Mouse (Mus musculus): Measurements from ENCODE around the gene Abi3bp.

DNA sequence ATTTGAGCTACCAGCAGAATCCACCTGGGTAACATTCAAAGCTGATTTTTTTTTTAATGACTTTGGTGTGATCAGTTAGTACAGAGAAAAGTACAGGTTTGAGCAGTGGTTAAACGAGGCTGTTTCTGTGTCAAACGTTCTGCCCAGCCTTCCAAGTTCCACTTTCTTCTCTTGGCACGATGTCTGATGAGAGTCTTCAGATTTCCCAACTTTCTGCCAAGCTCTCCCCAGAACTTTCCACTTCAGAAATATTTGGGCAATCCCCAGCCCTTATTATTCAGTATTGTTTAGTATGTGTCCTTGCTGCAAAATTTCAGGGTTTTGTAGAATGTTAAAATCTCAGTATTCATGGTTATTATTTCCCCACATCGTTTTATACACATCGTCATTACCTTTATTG is 115.9 kb downstream of the Abi3bp start:
- TF ChIP-seq CTCF (IDR thresholded peaks at IDR 0.05; ENCODE audit: extremely low read depth, insufficient read length, insufficient replicate concordance, low read depth, low read length), result no peak
- TF ChIP-seq POLR2A (IDR thresholded peaks at IDR 0.05; ENCODE audit: low read depth, low read length), result no peak

All from small intestine, adult 2 months (tissue).